Mouse (Mus musculus) T-cell, adult 2 months (primary cell): ENCODE measurements around the gene Invs.
A peak's percentile ranks its signal among the peaks of the same experiment; 100 is the strongest.

Experiments used
- DNase-seq: peaks from one replicate; pipeline ENCODE4 v3.0.0; 2022; ENCODE audit warnings: low spot score

The Invs gene

DNA sequence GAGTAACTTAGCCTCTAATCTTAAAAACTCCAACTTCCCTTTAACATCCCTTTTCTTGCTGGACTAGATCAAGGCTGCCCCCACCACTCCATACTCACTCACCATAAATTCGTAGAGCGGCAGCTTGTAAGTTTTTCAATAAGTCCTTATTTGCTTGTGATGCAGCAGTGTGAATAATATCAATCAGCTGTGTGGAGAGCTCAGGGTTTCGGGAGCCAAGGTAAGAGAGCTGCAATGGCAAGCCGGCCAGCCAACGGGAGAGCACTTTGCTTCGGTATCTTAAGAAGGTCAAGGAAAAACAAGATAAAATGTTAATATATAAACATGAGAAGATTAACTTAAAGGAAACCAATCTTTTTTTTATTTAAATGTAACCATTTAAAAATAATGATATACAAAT, 178.9 kb downstream of the Invs start:
- DNase-seq = no peak

GRCm38 (mm10) chr4:48461060-48461459, 181.5 kb downstream of the Invs start:
- no peak for DNase-seq

- no peak for DNase-seq
These were observed 191.4 kb downstream of the Invs start for GRCm38 (mm10) chr4:48470977-48471376.

DNA sequence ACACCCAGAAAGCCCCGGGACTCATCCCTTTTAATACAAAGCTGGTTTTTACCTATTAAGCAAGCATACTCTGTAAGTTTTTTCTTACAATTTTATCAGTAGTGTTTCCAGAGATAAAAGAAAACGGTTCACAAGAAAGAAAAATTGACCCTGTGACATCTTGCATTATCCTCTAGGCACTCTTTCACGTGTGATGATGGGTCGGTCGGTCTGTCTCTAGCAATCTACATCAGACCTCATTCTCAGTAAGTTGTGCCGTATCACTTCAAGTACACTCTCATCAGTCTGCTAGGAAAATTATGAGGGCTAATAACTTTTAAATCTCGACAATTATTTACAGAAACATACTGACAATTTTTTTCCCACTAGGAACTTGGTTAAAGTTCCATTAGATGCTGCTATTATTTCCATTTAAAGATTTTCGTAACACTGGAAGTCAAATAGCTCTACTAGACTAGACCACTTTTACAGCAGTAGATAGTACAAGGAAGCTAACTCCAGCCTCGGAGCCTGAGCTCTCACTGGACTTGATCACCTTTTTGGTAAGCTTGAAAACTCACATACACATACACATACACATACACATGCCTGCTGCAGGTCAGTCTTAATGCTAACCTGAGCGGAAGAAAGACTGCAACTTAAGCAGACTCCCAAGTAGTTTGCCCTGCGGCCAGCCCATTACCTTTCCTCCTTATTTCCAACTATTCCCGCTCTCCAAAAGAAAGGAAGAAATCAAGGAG, 192.7 kb downstream of the Invs start:
- DNase-seq = no peak

GRCm38 (mm10) chr4:48472792-48473650, 193.5 kb downstream of the Invs start, which contains the start of gene Tex10:
Gene Tex10, minus strand, starts transcription at chr4:48473459.
- DNase-seq = peak; percentile 90

GRCm38 (mm10) chr4:48473651-48474011, 194.1 kb downstream of the Invs start:
- DNase-seq = no peak

- DNase-seq = no peak
These were observed 201.7 kb downstream of the Invs start for GRCm38 (mm10) chr4:48481287-48481686.
